Mouse (Mus musculus): Measurements from ENCODE around the gene Sdha. TPM values are rescaled to one million over a fixed set of nuclear protein-coding genes. Genes with fewer than 3 reads are reported as not detected.
A peak's percentile ranks its signal among the peaks of the same experiment; 100 is the strongest.

Gene Sdha
- polyA plus RNA-seq (2015; fragmentation: Nextera tagmentation; extraction: Ambion mirVana) = 202 and 213 TPM in 2 replicates

- WGBS = 2% methylated on average over 57 of the region's 57 CpGs
- Histone ChIP-seq H3K27me3 (no peaks in the 10 kb centered on the region), H3K4me3 (peak within 1 kb of the TSS; percentile 76), H3K36me3 (peaks cover 15% of the 10 kb centered on the region), H3K9ac (peak within 1 kb of the TSS; percentile 88), H3K4me1 (replicated peaks) (peaks cover 26% of the 10 kb centered on the region), H3K4me2 (peak within 1 kb of the TSS; percentile 62), H3K9me3 (no peaks in the 10 kb centered on the region), H3K27ac (peak within 1 kb of the TSS; percentile 86)
- peak; percentile 98 for ATAC-seq (ENCODE audit: low FRiP score)
Measured at GRCm38 (mm10) chr13:74349566-74350434, at the start of gene Sdha, which contains the start of gene Ccdc127. Gene Sdha (minus strand): TSS chr13:74350280. Gene Ccdc127 (plus strand): TSS chr13:74350309.

DNA sequence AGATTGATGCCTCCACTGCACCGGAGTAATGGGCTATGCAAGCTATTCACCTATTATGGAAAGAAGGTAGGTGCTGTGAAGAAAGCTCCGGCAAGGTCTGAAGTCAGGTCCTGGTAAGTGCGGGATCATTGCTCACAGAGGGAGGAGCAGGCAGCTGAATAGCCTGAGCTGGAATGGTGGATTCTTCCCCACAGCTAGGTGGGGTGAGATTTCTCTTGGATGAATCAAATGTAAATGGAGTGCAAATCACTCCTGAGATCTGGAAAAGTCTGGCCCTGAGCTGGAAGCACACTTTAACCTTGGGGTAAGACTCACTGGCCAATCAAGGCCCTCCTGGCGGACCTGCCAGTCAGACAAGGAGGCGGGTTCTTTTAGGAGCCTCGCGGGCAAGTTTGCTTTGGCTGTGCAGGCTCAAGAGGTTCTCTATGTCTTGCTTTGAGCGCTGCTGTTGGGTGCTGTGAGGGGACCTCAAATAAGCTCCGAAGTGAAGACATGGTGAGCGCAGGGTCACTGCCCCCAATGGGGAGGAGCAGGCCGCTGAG, 49.3 kb upstream of the Sdha start, which contains the start of gene Ftl1-ps1:
Ftl1-ps1 (plus strand) TSS at position 397 of the 542 bp plus-strand sequence.
- no peak within 1 kb of the TSS for H3K4me3 ChIP-seq
- no peaks in the 10 kb centered on the region for H3K27me3 ChIP-seq
- H3K9ac ChIP-seq = no peak within 1 kb of the TSS
- 9% methylated on average over 11 of the region's 11 CpGs for WGBS
- H3K36me3 ChIP-seq = no peaks in the 10 kb centered on the region
- H3K27ac ChIP-seq = no peak within 1 kb of the TSS
- H3K4me2 ChIP-seq = peak within 1 kb of the TSS; percentile 23; the same call in 1 of the 2 replicates
- H3K9me3 ChIP-seq = no peaks in the 10 kb centered on the region
- no peaks in the 10 kb centered on the region for H3K4me1 ChIP-seq (replicated peaks)
- ATAC-seq (ENCODE audit: low FRiP score) = no peak

DNA sequence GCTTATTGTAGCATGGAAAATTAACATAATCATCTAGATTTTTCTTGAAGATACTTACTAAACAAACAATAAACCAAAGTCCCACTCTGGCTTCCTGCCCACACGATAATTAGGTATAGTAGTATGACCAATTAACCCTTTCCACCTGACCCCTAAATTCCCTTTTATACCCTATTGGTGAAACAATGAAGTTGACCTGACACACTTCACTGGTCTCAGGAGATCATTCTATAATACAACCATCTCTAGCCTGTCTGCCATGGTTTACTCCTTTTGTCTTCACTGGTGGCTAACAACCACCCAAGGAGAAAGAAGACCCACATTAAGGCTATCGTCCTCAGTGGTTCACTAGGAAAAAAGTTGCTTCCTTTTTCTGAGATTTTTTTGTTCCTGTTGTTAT, 41.1 kb upstream of the Sdha start:
- Histone ChIP-seq H3K27ac (no peak overlapping the region), H3K9ac (no peak overlapping the region), H3K4me2 (no peak overlapping the region), H3K36me3 (no peaks in the 10 kb centered on the region), H3K4me1 (replicated peaks) (peaks cover 6% of the 10 kb centered on the region), H3K4me3 (no peak overlapping the region), H3K9me3 (no peaks in the 10 kb centered on the region), H3K27me3 (no peaks in the 10 kb centered on the region)
- WGBS = 78% methylated on average over 2 of the region's 2 CpGs
- ATAC-seq (ENCODE audit: low FRiP score) = peak; percentile 60

- Histone ChIP-seq H3K36me3 (no peaks in the 10 kb centered on the region), H3K27me3 (no peaks in the 10 kb centered on the region), H3K9ac (peak within 1 kb of the TSS; percentile 77), H3K4me1 (replicated peaks) (peaks cover 6% of the 10 kb centered on the region), H3K9me3 (no peaks in the 10 kb centered on the region), H3K4me2 (peak within 1 kb of the TSS; percentile 67), H3K27ac (no peak within 1 kb of the TSS), H3K4me3 (peak within 1 kb of the TSS; percentile 68)
- 1% methylated on average over 14 of the region's 14 CpGs for WGBS
- peak; percentile 94 for ATAC-seq (ENCODE audit: low FRiP score)
Measured at GRCm38 (mm10) chr13:74390371-74390990, 40.4 kb upstream of the Sdha start, which contains the start of gene Zfp72. Gene Zfp72 (minus strand): TSS chr13:74390836.

DNA sequence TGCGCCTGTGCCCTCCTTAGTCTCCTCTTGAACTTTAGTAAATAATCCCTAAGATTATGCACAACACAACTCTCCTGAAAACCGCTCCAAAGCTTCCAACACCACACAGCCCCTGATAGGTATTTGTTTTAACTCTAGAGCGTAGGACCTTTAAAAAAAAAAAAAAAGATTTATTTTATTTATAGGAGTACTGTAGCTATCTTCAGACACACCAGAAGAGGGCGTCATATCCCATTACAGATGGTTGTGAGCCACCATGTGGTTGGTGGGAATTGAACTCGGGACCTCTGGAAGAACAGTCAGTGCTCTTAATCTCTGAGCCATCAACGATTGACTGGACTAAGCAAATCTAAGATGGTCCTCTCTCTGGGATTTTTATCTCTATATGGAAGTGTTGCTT, 39.6 kb upstream of the Sdha start:
- 69% methylated on average over 6 of the region's 6 CpGs for WGBS
- Histone ChIP-seq H3K27ac (no peak overlapping the region), H3K4me3 (peak overlapping the region; percentile 68), H3K4me1 (replicated peaks) (peaks cover 6% of the 10 kb centered on the region), H3K27me3 (no peaks in the 10 kb centered on the region), H3K9ac (no peak overlapping the region), H3K36me3 (no peaks in the 10 kb centered on the region), H3K9me3 (no peaks in the 10 kb centered on the region), H3K4me2 (peak overlapping the region; percentile 67)
- 0 out of 2 replicates have a peak, but pooled peaks have one; percentile 9 for ATAC-seq (ENCODE audit: low FRiP score)

- no peak overlapping the region for H3K4me2 ChIP-seq
- ATAC-seq (ENCODE audit: low FRiP score) = peak; percentile 46; the same call in 1 of the 2 replicates
- H3K9ac ChIP-seq = no peak overlapping the region
Measured at GRCm38 (mm10) chr13:74382289-74382688, 32.2 kb upstream of the Sdha start.

GRCm38 (mm10) chr13:74381533-74382276, 31.6 kb upstream of the Sdha start:
- WGBS = 71% methylated on average over 10 of the region's 10 CpGs
- Histone ChIP-seq H3K9me3 (no peaks in the 10 kb centered on the region), H3K27ac (0 out of 2 replicates have a peak overlapping the region, but pooled peaks have one; percentile 25), H3K9ac (peak overlapping the region; percentile 31; the same call in 1 of the 2 replicates), H3K4me2 (no peak overlapping the region), H3K4me1 (replicated peaks) (peaks cover 9% of the 10 kb centered on the region; the same call in 1 of the 2 replicates), H3K36me3 (no peaks in the 10 kb centered on the region; the same call in 1 of the 2 replicates), H3K4me3 (no peak overlapping the region), H3K27me3 (no peaks in the 10 kb centered on the region)
- ATAC-seq (ENCODE audit: low FRiP score) = peak; percentile 43; the same call in 1 of the 2 replicates

More at GRCm38 (mm10) chr13:74382289-74382688, 32.2 kb upstream of the Sdha start:
- no peak overlapping the region for H3K4me3 ChIP-seq
- 0 out of 2 replicates have a peak overlapping the region, but pooled peaks have one; percentile 25 for H3K27ac ChIP-seq
- H3K9me3 ChIP-seq = no peaks in the 10 kb centered on the region
- H3K27me3 ChIP-seq = no peaks in the 10 kb centered on the region
- H3K4me1 ChIP-seq (replicated peaks) = peaks cover 9% of the 10 kb centered on the region; the same call in 1 of the 2 replicates
- WGBS = 62% methylated on average over 3 of the region's 3 CpGs
- H3K36me3 ChIP-seq = no peaks in the 10 kb centered on the region

DNA sequence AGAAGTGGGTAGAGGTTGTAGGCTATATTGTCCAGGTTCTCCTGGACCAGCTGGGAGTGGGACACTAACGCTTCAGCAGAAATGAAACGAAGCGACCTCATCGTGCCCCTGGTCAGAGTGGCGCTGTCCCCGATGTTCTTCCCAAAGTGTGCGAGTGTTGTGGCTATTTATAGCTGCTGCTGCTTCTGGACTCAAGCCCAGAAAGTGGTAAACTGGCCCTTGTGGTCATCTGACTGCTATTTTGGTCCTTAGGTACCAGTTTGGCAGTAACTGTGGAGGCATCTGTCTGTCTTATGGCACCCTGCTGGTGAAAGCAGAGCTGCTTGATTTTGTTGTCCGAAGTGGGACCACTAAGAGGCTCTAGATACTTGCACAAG, 13.8 kb upstream of the Sdha start, which contains the start of gene Lrrc14b:
Lrrc14b (minus strand) TSS at position 147 of the 377 bp plus-strand sequence.
- 81% methylated on average over 8 of the region's 8 CpGs for WGBS
- H3K36me3 ChIP-seq = peaks cover 45% of the 10 kb centered on the region
- H3K9me3 ChIP-seq = no peaks in the 10 kb centered on the region
- H3K27ac ChIP-seq = no peak within 1 kb of the TSS
- ATAC-seq (ENCODE audit: low FRiP score) = no peak
- H3K27me3 ChIP-seq = no peaks in the 10 kb centered on the region
- no peaks in the 10 kb centered on the region for H3K4me1 ChIP-seq (replicated peaks)
- no peak within 1 kb of the TSS for H3K4me3 ChIP-seq
- H3K9ac ChIP-seq = no peak within 1 kb of the TSS
- no peak within 1 kb of the TSS for H3K4me2 ChIP-seq

GRCm38 (mm10) chr13:74363176-74363858, 13.2 kb upstream of the Sdha start:
- Histone ChIP-seq H3K9ac (no peak overlapping the region), H3K36me3 (peaks cover 50% of the 10 kb centered on the region), H3K4me1 (replicated peaks) (no peaks in the 10 kb centered on the region), H3K9me3 (no peaks in the 10 kb centered on the region), H3K27ac (no peak overlapping the region), H3K4me2 (no peak overlapping the region), H3K4me3 (no peak overlapping the region), H3K27me3 (no peaks in the 10 kb centered on the region)
- ATAC-seq (ENCODE audit: low FRiP score) = peak; percentile 53
- WGBS = 95% methylated on average over 13 of the region's 13 CpGs

DNA sequence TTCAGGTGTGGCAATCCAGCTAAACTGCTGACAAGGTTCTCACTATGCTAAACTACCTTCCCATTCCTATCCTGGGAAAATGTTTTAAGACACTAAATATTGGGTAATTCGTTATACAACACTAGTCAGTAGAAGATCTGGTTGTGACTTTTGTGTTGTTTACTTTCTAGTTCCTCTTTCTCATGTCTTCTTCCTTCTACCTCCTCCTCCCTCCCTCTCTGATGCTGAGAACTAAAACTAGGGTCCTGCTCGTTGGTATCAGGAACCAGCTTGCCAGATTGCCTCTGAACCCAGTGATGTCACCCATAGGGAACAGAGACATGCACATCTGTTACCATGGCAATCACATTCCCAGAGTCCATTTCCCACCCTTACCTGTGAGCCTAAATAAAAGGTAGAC, 12.1 kb upstream of the Sdha start:
- no peak for ATAC-seq (ENCODE audit: low FRiP score)
- Histone ChIP-seq H3K27ac (no peak overlapping the region), H3K4me2 (no peak overlapping the region), H3K9ac (no peak overlapping the region), H3K36me3 (peaks cover 58% of the 10 kb centered on the region), H3K9me3 (no peaks in the 10 kb centered on the region), H3K27me3 (no peaks in the 10 kb centered on the region), H3K4me1 (replicated peaks) (no peaks in the 10 kb centered on the region), H3K4me3 (no peak overlapping the region)
- WGBS = 89% methylated on average over 2 of the region's 2 CpGs

DNA sequence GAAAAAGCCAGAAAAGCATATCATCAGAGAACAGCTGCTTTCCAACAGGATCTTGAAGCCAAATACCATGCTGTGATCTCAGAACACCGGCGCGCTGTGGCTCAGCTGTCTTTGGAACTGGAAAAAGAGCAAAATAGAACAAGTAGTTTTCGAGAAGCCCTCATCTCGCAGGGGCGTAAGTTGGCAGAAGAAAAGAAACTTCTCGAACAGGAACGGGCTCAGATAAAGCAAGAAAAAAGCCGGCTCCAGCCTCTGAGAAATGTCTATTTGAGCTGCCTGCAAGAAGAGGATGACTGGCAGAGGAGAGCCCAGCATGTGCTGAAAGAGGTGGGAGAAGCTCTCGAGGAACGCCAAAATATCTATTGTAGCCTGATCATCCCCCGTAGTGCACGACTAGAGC, 6.4 kb upstream of the Sdha start:
- Histone ChIP-seq H3K4me3 (no peak overlapping the region), H3K27me3 (no peaks in the 10 kb centered on the region), H3K27ac (no peak overlapping the region), H3K4me1 (replicated peaks) (0 out of 2 replicates have a peak, but pooled peaks cover 4% of the 10 kb centered on the region), H3K9me3 (no peaks in the 10 kb centered on the region), H3K4me2 (no peak overlapping the region), H3K9ac (no peak overlapping the region), H3K36me3 (peaks cover 67% of the 10 kb centered on the region)
- no peak for ATAC-seq (ENCODE audit: low FRiP score)
- 96% methylated on average over 13 of the region's 13 CpGs for WGBS
